Mouse (Mus musculus) kidney, adult 18-20 months (tissue): ENCODE measurements at regions not wholly inside any gene's neighbourhood (a gene's known extent, or its start where the extent isn't known, plus 50 kb on each side); places are given as distances from the start of the nearest gene placed in this dataset.
"Not testable (repeated sequence)": the region's sequence is repeated elsewhere in the genome, so short reads cannot be mapped to it uniquely, and the experiment has no call there.

Source experiments
- DNase-seq: peaks from one replicate; pipeline ENCODE4 v3.0.0; 2021

DNA sequence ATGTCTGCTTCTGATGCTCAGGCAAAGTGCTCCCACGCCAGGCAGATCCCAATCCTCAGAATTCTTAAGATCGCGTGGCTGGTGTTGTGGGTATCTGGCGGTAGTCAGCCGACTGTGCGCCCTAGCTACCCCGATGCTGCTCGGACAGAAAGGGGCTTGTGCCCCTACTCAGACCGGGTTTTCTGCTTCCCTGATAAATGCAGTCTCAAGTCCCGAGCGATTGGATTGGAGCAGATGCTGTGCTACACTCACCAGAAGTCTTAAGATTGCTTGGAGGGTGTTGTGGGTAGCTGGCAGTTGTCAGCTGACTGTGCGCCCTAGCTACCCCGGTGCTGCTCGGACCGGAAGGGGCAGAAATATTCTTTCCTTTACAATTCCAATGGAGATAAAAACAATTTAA is 99.3 kb downstream of the Gm7489 start:
- not testable (repeated sequence) for DNase-seq

DNA sequence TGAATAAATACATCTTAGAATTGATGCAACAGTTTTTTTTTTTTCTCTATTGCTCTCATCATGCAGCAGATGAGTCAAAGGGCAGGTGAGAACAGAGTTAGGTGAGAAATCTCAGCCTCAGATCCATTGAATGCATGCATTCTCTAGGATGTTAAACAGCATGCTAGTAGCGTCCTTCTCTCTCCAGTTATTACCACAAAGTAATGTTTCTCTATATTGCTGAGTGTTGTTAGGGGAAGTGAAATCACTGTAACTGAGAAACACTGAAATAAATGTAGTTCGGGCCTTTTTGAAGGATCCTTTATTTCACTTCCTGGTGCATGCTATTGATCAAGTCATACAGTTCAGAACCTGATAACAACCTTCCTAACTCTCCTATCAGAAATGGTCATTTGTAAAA is 105.2 kb downstream of the Gm7489 start:
- DNase-seq, result no peak

DNA sequence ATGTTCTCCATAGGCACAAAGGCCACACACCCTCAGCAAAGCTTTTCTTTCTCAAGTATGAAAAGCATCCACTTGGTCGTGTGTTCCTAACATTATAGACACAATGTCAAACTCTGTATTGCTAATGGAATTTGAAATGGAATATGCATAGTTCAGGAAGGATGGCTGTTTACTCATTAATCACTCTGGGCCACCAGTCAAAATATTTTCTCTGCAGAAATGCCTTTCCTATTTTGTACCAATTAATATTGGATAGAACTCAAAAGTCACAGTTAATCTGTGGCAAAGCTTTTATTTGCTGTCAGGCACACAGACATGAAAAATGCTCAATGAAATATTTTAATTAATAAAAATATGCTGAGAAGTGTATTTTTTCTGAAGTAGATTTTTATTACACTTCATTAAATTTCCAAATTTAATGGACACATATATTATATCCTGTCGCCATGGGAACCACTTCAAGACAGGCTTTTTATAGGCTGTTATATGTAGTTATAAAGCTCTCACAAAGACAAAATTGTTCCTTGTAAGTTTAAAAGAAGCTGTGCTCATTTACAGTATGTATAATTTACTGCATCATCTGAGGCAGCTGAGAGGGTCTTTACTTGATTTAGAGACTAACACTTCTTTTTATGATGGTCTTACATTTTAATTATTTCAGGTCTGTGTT is 110.6 kb downstream of the Gm7489 start:
- no peak for DNase-seq

DNA sequence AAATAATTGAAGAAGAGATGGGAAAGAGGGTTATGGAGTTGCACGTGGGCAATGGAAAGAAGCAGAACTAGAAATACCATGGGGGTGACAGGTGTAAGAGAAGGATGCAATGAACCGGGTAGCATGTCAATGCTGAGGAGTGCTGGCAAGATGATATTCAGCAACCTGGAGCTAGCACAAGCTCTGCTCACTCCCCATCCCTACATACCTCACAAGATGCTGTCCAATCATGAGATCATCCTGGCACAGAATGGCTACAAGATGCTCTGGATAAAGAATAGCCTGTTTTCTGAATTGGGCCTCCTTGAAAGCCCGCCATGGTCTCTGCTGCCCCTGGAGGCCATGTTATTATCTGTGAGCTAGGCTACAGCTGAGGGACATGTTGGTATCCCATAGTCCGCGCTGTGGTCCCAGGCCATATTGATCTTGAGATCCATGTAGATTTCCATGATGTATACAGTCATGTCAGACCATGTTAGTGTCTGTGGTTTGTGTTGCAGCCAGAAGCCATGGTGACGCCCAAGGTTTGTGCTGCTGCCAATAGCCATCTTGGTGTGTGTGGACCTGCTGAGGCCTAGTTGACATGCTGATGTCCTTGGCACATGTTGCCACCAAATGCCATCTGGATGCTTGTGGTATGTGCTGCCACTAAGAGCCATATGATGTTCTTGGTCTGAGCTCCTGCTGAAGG is 114.0 kb downstream of the Gm7489 start:
- DNase-seq, result no peak

DNA sequence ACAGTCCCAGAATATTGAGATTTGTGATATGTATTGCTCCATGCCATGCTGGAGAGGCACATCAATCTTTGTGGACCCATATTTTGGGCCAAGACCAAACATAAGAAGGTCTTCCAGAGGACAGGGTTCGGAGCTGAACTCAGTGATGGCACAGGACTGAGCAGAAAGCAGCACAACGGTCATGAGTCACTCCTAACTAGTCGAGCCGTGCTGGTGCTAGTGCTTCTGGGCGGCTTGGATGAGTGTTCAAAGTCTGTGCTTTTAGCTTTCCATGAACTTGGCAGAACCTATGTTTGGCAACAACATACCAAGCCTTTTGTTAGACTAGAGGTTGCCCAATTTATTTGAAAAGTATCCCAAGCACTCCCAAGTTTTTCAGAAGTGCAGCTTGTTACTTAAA is 149.1 kb downstream of the Gm7489 start:
- no peak for DNase-seq

DNA sequence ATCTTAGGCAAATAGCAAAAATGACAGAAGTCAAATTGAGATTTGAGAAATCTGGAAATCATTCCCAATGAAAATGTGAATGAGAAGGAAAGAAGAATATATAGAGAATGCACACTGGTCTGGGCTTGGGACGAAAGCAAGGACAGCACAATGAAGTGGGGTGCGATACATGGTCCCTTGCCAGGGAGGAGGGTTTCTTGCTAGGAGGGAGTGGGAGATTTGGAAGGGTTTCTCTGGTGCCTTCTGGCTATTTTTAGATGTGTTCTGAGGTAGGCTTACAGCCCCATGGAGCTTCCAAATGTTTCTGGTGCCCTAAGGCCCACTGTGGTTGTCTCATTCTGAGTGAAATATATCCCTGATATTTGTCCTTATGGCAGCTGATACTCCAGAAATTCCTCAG is 166.0 kb downstream of the Gm7489 start:
- no peak for DNase-seq

DNA sequence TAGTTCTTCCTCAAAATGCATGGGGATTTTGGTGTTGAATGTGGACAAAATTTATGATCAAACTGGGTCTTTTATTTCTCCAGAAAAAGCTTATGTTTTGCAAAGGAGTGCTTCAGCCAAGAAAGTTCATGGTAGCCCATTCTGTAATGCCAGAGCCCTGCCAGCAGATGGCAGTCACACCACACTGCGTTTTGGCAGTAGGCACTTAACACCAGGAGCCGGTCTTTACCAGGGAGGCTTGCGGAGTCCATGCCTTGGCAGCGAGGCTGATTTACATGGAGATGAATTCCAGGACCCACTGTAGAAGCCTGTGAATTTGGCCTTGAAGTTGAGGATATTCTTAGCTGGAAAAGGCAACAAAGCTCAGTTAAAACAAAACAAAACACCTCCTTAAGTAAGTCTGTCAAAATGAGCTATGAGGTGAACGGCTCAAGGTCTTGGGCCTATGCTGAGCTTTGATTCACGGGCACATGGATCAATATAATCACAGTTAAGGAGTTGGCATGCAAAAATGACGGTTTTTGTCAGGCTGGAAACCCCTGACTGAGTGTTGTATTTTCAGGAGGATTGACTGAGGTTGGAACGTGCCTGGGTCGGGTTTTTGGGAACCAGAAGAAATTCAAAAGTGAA is 185.4 kb downstream of the Gm7489 start:
- peak; percentile 42 for DNase-seq

DNA sequence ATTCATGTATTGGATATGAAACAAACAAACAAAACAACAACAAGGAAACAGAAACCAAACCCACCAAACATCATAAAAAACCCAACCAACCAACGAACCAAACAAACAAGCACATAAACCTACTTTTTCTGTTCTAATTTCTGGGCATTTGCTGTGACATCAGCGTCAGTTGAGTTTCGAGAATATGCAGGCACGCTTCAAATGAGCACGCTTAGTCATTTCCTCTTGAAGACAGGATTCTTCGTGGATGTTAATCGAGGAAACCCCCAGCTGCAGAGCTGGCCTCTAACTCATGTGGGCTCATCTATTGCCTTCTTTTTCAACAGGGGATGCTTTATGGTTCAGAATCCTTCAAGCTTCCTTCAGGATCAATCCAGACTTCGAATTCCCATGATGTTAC is 187.0 kb downstream of the Gm7489 start:
- no peak for DNase-seq

DNA sequence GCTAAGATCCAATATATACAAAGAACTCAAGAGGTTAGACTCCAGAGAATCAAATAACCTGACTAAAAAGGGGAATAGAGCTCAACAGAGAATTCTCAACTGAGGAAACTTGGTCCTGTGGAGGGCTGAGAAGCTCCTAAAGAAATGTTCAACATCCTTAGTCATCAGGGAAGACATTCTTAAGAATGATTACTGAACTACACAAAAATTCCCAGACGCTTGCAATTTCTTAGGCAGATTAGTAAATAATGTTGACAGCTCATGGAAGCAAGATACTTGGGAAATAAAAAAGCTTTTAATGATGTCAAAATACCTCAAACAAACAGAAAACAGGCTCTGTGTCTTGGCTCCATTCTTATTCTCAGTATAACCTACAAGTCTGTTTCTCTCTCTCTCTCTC is 206.6 kb downstream of the Gm7489 start:
- no peak for DNase-seq

DNA sequence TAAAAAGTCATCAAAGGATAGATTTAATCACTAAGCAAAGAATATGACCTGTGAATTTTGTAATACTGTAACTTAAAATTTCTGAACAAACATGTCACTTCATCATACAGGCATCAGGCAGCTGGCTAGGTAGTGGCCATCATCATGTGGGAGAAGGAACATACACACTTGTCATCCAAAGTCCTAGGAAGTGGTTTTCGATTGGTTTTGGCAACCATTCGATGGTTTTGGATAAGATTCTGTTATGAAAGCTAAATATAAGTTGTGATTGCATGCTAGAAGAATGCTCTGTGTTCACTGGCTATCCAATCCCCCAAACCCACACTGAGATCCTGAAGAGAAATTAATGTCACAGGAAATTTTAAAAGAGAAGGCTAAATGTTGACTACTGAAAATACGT is 207.7 kb downstream of the Gm7489 start:
- DNase-seq, result no peak

DNA sequence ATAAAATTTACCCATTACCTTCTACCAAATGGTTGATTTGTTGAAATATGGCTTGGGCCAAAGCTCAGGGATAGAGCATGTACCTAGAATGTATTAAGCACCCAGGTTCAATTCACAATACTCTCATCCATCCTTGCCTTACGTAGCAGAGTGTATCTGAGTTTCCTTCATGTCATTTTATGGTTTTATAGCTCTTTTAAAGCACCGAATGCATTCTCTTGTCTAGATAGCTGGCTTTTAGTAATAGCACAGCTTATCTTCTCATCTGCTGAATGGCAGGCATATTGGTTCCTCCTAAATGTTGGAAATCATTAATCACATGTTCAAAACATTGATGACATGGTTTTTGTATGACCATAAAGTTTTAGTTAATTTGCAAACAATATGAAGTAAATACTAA is 212.8 kb downstream of the Gm7489 start:
- no peak for DNase-seq

DNA sequence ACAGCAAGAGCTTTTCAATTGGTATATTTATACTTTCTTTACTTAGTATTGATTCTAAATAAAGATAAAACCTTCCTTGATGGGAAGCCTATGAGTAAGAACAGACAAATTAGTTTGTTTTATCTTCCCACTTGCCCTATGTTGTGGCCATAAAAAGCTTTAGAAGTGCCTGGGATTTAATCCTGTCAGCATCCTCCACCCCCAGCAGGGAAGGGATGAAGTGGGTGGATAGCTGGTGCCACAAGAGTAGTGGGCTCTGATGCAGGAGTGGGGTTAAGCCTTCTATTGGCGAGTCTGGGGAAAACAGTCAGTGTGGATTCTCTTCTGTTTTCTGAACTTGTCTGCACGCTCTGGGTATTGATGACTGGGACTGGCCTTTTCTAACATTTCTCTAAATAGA is 227.7 kb downstream of the Gm7489 start:
- DNase-seq, result no peak

DNA sequence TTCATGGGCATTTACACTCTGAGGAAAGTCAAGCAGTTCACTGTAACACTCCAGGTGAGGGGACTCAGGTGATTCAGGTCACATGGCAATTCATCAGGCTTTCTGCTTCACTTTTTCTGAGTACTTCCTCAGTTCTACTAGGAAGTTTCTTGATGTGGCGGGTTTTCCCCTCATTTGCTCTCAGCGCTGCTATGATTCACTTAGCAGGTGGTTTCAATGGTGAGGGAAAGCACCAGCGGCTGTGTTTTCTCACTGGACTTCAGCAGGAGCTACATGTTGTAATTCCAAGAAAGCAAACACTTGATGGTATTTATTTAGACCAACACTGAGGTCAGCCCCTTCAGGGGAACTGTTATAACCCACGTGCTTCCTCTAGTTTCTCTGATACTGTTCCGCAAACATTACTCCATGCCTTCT is 229.4 kb downstream of the Gm7489 start:
- DNase-seq, result no peak

DNA sequence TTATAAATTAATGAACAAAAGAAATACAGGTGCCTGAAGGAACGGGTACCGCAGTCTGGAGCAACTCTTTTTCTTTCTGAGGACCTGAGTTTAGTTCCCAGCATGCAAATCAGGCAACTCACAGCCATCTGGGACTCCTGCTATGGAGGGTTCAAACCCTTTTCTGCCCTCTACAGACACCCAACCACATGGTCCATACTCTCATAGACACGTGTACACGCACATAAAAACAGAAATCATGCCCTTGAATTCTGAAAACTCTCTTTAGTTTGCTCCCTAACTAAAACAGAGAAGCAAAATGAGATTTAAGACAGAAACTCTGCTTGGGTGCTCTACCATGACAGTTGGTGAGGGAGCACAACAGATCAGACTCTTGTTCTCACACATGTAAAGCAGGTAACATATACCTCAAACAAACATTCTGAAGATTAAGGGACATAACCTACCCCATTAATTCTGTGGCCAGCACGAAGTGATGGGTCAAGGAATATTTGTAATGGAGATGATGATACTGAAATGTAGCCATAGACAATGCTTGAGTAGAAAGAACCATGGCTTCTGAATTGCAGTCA is 233.3 kb downstream of the Gm7489 start:
- no peak for DNase-seq

DNA sequence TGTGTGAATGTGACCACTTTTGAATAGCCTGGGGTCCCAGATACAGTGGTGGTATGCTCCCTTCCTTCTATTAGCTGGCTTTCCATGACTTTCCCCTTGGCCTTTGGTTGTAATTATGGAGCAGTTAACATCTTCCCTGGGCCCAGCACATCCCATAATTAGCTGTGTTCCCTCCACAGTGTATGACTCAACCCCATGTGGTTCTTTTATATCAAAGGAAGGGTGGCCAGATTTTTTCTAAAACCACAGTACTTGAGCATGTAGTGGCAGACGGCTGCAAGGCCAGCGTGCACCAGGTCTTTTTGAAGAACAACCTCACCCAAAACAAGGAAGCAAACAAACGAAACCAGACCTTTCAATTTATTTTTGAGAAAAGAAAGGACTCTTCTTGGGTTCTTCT is 235.8 kb downstream of the Gm7489 start:
- DNase-seq, result no peak

DNA sequence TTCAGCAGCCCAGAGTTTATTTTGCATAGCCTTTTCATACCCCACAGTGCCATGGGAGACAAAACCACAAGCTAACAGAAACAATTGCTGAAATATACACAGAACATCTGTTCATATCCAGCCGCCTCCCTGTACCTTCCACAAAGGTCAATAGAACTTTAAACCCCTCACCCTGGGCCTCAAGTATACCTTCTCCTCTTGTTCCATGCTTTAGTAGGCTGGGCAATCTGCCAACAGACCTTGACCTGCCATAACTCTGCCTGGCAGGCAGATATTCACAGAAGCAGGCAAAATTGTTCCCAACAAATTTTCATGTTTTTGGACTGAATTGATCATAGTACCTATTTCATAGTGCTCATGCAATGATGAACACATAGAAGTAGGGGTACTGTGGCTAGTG is 279.6 kb downstream of the Gm7489 start:
- DNase-seq, result peak; percentile 10

DNA sequence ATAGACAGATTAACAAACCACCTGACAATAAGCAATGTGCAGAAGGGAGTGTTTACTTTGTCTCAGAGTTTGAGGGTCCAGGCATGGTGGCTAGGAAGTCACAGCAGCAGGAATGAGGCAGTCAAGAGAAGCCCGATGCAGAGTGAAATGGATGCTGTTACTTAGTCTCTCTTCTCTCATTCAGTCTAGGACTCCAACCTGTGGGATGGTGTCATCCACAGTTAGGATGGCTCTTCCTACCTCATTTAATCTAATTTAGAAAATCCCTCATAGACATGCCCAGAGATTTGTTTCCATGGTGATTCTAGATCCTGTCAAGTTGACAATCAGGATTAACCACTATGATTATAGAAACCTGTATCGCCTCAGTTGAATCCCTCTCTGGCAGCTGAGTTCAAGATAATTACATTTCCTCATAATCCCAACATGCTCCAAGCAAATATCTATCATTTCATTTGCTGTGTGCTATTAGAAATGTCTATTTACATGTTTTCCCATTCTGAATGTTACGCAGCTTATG is 283.2 kb downstream of the Gm7489 start:
- no peak for DNase-seq

DNA sequence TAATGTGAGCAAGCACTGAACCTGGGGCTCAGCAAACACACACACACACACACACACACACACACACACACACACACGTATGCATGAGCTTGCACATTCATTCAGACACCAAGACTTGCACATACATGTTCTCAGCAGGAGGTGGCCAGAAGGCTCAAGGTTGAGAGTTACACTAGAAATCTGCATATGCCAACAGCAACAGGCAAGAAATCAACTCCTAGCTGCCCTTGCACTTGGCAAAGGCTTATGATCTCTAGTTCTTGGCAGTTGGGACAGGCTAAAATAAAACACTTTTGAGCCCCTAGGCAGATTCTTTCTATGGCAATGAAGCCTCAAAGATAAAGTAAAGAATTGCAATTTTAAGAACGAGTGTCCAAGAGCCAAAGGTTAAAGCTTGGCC is 292.5 kb downstream of the Gm7489 start:
- no peak for DNase-seq

DNA sequence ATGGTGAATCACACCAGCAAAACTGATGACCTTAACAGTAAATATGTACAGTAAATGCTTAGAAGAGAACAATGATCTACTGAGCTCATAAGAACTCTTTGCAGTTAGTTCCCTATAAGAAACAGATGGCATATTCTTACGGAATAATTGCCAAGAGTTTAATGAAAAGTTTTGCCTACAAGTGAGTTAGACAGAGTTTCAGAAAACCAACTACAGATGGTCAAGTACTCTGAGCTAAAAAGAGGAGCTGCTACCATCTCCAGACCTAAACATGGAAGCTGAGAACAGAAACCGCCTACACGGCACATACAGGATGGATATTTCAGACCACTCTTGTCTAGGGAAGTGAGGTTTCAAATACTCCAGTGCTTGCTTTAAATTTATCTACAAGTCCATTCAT is 293.1 kb downstream of the Gm7489 start:
- no peak for DNase-seq
